Mouse (Mus musculus) neural tube, embryonic 11.5 days (tissue): ENCODE results near the gene Arid5b. TPM values are rescaled to one million over a fixed set of nuclear protein-coding genes. Genes with fewer than 3 reads are reported as not detected.

ENCODE experiments used
- ATAC-seq: fragments of 200-750 bp; cut with Nextera tagmentation; 2 replicates; pipeline ENCODE4 v1.8.0; 2017; ENCODE audit warnings: moderate number of reproducible peaks, mild to moderate bottlenecking, moderate TSS enrichment, moderate library complexity; ENCODE audit not compliant: insufficient read depth, low FRiP score, low TSS enrichment
- DNase-seq: peaks from one replicate; pipeline ENCODE4 v3.0.0-alpha.2; 2015; ENCODE audit warnings: low spot score
- H3K27ac ChIP-seq: fragments of 300-500 bp; sonication (generic); 2 replicates; pipeline ENCODE4 v1.5.1; 2014; ENCODE audit warnings: low read depth, mild to moderate bottlenecking, low read length
- H3K27me3 ChIP-seq: fragments of 300-500 bp; sonication (generic); 2 replicates; pipeline ENCODE4 v1.6.1; 2014; ENCODE audit warnings: mild to moderate bottlenecking, low read length, mixed read lengths; ENCODE audit not compliant: control insufficient read depth, insufficient read depth
- H3K36me3 ChIP-seq: fragments of 300-500 bp; sonication (generic); 2 replicates; pipeline ENCODE4 v1.6.1; 2014; ENCODE audit warnings: mild to moderate bottlenecking, low read length, moderate library complexity, mixed read lengths; ENCODE audit not compliant: control insufficient read depth, insufficient read depth
- H3K4me1 ChIP-seq: fragments of 300-500 bp; sonication (generic); 2 replicates; pipeline ENCODE4 v1.6.1; 2014; ENCODE audit warnings: low read length, mixed read lengths; ENCODE audit not compliant: control insufficient read depth, insufficient read depth
- H3K4me2 ChIP-seq: fragments of 300-500 bp; sonication (generic); 2 replicates; pipeline ENCODE4 v1.6.1; 2014; ENCODE audit warnings: low read depth, mild to moderate bottlenecking, moderate library complexity
- H3K4me3 ChIP-seq: fragments of 300-500 bp; sonication (generic); 2 replicates; pipeline ENCODE4 v1.5.1; 2014; ENCODE audit warnings: low read depth, low read length
- H3K9ac ChIP-seq: fragments of 300-500 bp; sonication (generic); 2 replicates; pipeline ENCODE4 v1.6.1; 2014; ENCODE audit warnings: mild to moderate bottlenecking, low read length
- H3K9me3 ChIP-seq: fragments of 300-500 bp; sonication (generic); 2 replicates; pipeline ENCODE4 v1.6.1; 2016; ENCODE audit warnings: low read length; ENCODE audit not compliant: control insufficient read depth
- WGBS: fragments of 180-500 bp; shearing (Covaris S2); extraction: QIAGEN DNeasy Blood & Tissue Kit; methylation state at CpG from one replicate; pipeline ENCODE4 v1.1.7; 2014; 5-methylcytosine and 5-hydroxymethylcytosine counted together
- polyA plus RNA-seq: library from polyadenylated mRNA; unstranded; fragments of >200 nt; fragmentation: Nextera tagmentation; extraction: Ambion mirVana; gene quantifications from 2 replicates; pipeline ENCODE4 v1.2.1, GENCODE M21; 2014

The Arid5b gene
- polyA plus RNA-seq, 1 experiment from 2014 or later, result 15.0 TPM

DNA sequence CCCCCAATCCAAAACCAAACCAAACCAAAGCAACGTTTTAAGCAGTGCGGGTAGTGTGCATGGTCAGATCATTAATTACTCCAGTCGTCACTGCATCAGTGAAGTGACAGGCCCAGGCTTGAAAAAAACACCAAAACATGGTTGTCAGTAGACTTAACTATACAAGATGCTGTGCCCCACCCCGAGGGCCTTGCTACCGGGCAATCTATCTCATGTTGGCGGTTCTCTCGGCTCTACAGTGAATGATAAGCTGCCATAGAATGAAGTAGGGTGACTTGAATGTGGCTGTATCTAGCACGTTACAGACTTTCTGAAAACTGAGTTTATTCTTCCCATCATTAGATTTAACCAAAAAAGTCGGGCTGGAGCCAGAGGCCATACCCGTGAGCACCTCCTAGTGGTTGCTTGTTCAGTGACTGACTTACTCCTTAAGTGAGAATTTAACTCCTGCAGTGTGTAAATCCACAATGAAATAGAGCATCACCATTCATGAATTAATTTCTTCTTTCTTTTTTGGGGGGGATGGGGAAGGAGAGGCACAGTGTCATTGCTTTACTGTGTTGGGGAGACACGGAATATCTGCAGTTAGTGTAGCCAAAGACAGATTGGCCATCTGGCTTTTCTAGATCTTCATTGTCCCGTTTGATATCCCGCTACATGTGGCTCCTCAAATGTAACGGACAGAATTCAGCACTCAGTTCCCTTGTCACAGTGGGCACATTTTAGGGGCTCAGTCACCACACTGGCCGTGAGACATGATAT is 188.9 kb downstream of the Arid5b start:
- Histone ChIP-seq H3K9me3 (no peaks in the 10 kb centered on the region), H3K9ac (no peak overlapping the region), H3K4me3 (no peak overlapping the region), H3K4me1 (no peaks in the 10 kb centered on the region), H3K27me3 (no peaks in the 10 kb centered on the region), H3K4me2 (no peak overlapping the region), H3K27ac (no peak overlapping the region), H3K36me3 (no peaks in the 10 kb centered on the region)
- ATAC-seq, result no peak
- 72% methylated on average over 15 of the region's 15 CpGs for WGBS
- no peak for DNase-seq

DNA sequence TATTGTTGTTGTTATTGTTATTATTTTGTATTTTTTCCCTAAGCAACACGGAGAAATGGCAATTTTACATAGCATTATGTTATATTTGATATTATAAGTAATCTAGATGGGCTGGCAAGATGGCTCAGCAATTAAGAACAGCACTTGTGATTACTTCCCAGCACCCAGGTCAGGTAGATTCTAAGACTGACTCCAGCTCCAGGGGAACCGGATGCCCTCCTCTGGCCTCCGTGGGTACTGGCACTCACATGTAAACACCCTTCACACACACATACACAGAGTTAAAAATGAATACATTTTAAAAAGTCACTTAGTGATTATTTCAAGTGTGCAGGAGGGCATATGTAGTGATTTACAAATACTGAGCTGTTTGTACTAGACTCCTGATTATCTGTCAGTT is 190.8 kb downstream of the Arid5b start:
- no peak for DNase-seq
- H3K9ac ChIP-seq, result no peak overlapping the region
- H3K27me3 ChIP-seq, result no peaks in the 10 kb centered on the region
- no peak overlapping the region for H3K4me3 ChIP-seq
- 82% methylated on average over 3 of the region's 3 CpGs for WGBS
- no peak overlapping the region for H3K4me2 ChIP-seq
- H3K36me3 ChIP-seq, result no peaks in the 10 kb centered on the region
- H3K4me1 ChIP-seq, result no peaks in the 10 kb centered on the region
- H3K27ac ChIP-seq, result no peak overlapping the region
- no peaks in the 10 kb centered on the region for H3K9me3 ChIP-seq
- ATAC-seq, result no peak

DNA sequence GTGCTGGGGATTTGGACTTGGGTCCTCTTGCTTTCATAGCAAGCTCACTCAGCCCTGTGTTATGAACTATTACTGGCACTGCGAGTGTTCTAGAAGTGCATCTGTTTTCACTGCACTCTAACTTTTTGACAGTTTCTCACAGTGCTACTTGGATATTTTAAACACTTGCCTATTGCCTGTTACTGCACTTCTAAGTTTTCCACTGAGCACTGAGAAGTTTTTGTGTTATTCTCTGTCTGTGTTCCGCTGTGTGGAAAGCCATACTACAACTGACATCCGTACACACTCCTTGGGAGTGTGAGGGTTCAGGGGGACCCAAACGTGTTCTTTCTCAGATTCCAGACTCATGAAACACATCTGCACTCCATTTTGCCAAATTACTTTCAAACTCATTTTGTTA is 191.6 kb downstream of the Arid5b start:
- no peaks in the 10 kb centered on the region for H3K36me3 ChIP-seq
- WGBS, result 86% methylated on average over 4 of the region's 4 CpGs
- no peak overlapping the region for H3K9ac ChIP-seq
- no peaks in the 10 kb centered on the region for H3K27me3 ChIP-seq
- ATAC-seq (no peak), DNase-seq (no peak)
- no peak overlapping the region for H3K4me3 ChIP-seq
- no peaks in the 10 kb centered on the region for H3K4me1 ChIP-seq
- H3K9me3 ChIP-seq, result no peaks in the 10 kb centered on the region
- no peak overlapping the region for H3K27ac ChIP-seq
- H3K4me2 ChIP-seq, result no peak overlapping the region

DNA sequence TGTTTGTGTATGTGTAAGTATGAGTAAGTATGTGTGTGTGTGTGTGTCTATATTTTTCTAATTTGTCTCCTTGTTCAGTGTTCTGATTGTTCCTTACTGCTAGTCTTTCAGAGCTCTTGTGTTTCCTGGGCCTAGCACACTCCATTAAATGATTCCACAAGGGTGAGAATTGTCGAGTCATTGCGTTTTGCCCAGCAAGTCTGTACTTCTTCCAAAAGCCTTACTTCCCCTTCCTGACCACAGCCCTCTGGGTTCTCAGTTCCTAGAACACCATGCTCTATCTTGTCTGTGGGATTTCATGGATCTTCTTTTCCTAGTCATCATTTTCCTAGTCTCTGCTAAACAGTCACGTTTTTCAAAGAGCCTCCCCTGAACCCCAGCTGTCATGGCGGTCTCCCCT is 193.0 kb downstream of the Arid5b start:
- H3K27me3 ChIP-seq, result no peaks in the 10 kb centered on the region
- no peaks in the 10 kb centered on the region for H3K9me3 ChIP-seq
- H3K36me3 ChIP-seq, result no peaks in the 10 kb centered on the region
- ATAC-seq, result no peak
- no peak overlapping the region for H3K4me2 ChIP-seq
- no peaks in the 10 kb centered on the region for H3K4me1 ChIP-seq
- no peak overlapping the region for H3K4me3 ChIP-seq
- DNase-seq, result no peak
- 82% methylated on average over 4 of the region's 4 CpGs for WGBS
- H3K9ac ChIP-seq, result no peak overlapping the region
- H3K27ac ChIP-seq, result no peak overlapping the region

DNA sequence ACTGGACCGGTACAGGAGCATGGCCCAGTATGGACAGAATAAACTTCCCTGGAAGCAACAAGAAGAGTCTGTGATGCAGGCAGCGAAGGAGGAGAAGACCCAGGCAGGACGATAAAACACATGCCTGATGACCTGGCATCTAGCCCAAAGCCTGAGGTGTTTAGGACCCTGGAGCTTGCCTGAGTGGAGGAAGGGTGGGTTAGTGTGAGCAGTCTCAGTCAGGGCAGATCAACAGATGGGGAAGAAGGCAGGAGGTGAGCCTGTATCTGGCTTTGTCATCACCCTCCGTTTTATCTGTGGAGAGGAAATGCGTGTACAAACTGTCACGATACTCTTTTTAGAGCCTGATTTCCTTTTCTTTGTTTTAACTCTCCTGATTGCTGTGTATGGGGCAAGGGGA is 196.8 kb downstream of the Arid5b start:
- H3K9me3 ChIP-seq, result no peaks in the 10 kb centered on the region
- ATAC-seq (no peak), DNase-seq (no peak)
- H3K27ac ChIP-seq, result no peak overlapping the region
- 68% methylated on average over 6 of the region's 6 CpGs for WGBS
- no peak overlapping the region for H3K4me3 ChIP-seq
- no peaks in the 10 kb centered on the region for H3K36me3 ChIP-seq
- no peaks in the 10 kb centered on the region for H3K27me3 ChIP-seq
- no peak overlapping the region for H3K4me2 ChIP-seq
- H3K4me1 ChIP-seq, result no peaks in the 10 kb centered on the region
- no peak overlapping the region for H3K9ac ChIP-seq

DNA sequence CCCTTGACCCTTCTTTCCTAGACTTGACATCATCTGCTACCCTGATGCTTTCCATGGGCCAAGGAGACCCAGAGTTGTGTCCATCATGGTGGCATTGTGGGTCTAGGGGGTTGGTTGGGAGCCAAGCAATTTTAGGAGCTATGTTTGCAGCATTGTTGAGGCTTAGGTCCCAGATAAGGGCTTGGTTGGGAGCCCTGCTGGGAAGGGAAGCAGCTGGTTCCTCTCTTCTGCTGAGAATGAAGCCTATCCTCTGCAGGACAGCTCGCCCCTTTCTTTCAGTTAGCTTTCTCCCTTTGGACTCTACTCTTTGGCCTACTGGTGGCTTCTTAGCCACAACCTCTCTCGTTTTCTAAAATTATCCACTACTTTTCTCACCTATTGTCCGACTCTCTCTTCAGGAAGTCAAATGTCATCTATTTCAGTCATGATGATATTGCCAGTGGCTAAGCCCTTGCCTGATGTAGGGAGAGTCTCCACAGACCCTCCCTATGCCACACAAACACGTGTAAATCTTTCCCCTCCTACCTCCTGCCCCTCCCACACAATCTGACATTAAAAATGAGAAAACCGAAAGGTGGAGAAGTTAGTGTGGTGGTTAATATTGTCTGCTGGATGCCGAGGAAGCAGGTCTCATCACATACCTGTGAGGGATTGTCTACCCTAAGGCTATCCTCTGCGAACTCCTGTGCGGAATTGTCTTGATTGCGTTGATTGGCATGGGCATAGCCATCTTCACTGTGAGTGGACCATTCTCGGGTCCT is 198.4 kb downstream of the Arid5b start:
- H3K36me3 ChIP-seq, result no peaks in the 10 kb centered on the region
- H3K9me3 ChIP-seq, result no peaks in the 10 kb centered on the region
- no peak overlapping the region for H3K9ac ChIP-seq
- H3K4me3 ChIP-seq, result no peak overlapping the region
- WGBS, result 86% methylated on average over 10 of the region's 10 CpGs
- ATAC-seq (no peak), DNase-seq (no peak)
- no peak overlapping the region for H3K4me2 ChIP-seq
- H3K27me3 ChIP-seq, result no peaks in the 10 kb centered on the region
- no peak overlapping the region for H3K27ac ChIP-seq
- no peaks in the 10 kb centered on the region for H3K4me1 ChIP-seq

DNA sequence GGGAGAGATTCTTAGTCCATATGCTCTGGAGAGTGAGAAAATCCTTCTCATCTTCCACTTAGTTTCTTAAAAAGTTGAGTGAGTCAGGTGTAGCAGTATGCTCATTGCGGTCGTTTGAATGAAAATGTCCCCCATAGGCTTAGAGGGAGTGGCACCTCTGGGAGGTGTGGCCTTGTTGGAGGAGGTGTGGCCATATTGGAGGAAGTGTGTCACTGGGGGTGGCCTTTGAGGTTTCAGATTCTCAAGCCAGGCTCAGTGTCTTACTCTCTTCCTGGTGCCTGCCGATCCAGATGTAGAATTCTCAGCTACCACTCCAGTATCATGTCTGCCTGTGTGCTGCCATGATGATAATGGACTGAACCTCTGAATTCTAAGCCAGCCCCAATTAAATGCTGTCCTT is 199.8 kb downstream of the Arid5b start:
- H3K27ac ChIP-seq, result no peak overlapping the region
- ATAC-seq, result no peak
- 89% methylated on average over 3 of the region's 3 CpGs for WGBS

DNA sequence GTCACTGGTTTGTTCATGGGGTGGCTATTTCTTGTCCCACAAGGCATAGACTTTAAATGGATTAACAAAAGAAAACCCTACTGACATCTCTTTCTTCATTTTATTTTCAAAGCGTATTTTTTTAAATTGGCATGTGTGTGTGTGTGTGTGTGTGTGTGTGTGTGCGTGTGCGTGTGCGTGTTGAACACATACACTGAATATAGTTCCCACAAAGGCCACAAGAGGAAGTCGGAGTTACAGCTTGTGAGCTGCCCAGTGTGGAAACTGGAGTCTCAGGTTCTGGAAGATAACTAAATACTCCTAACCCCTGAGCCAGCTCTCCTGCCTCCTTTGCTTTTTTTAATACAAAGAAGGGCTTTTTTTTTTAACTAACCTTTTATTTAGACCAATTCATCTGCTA is 203.4 kb downstream of the Arid5b start:
- DNase-seq, result no peak

More for the DNA sequence above, 199.8 kb downstream of the Arid5b start:
- no peaks in the 10 kb centered on the region for H3K27me3 ChIP-seq
- H3K4me3 ChIP-seq, result no peak overlapping the region
- H3K4me2 ChIP-seq, result no peak overlapping the region
- no peaks in the 10 kb centered on the region for H3K4me1 ChIP-seq
- H3K36me3 ChIP-seq, result no peaks in the 10 kb centered on the region
- H3K9ac ChIP-seq, result no peak overlapping the region
- H3K9me3 ChIP-seq, result no peaks in the 10 kb centered on the region
- no peak for DNase-seq

DNA sequence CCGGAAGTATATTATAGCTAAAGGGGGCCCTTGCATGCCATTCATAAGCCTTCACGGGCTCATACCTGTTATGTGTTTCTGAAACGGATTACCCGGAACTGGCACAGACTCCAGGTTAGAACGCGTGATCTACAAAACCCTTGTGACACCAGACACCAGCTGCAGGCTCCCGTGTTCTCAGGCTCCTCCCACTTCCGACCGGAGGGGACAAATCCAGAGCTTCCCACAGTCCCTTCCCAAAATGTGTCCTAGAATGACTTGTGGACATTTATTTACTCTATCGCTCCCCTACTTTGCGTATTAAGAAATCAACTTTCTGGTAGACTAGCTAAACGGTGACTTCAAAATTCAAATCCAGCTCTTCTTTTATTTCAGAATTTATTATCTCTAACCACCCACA is 204.2 kb downstream of the Arid5b start:
- Histone ChIP-seq H3K36me3 (no peaks in the 10 kb centered on the region), H3K9me3 (no peaks in the 10 kb centered on the region), H3K27me3 (no peaks in the 10 kb centered on the region), H3K9ac (no peak overlapping the region), H3K4me3 (no peak overlapping the region), H3K4me2 (no peak overlapping the region), H3K4me1 (no peaks in the 10 kb centered on the region), H3K27ac (no peak overlapping the region)
- WGBS, result 87% methylated on average over 12 of the region's 12 CpGs
- no peak for DNase-seq
- no peak for ATAC-seq

More for the DNA sequence above, 203.4 kb downstream of the Arid5b start:
- ATAC-seq, result no peak
- no peak overlapping the region for H3K9ac ChIP-seq
- no peaks in the 10 kb centered on the region for H3K9me3 ChIP-seq
- H3K27me3 ChIP-seq, result no peaks in the 10 kb centered on the region
- no peak overlapping the region for H3K4me3 ChIP-seq
- H3K36me3 ChIP-seq, result no peaks in the 10 kb centered on the region
- H3K27ac ChIP-seq, result no peak overlapping the region
- no peak overlapping the region for H3K4me2 ChIP-seq
- no peaks in the 10 kb centered on the region for H3K4me1 ChIP-seq
- 91% methylated on average over 5 of the region's 5 CpGs for WGBS
